Mouse (Mus musculus) MEL (cell line): ENCODE measurements around the gene Fam228a. TPM values are rescaled to one million over a fixed set of nuclear protein-coding genes. Genes with fewer than 3 reads are reported as not detected.

ENCODE experiments used
- DNase-seq: peaks from one replicate; pipeline ENCODE4 v3.0.0; 2011; ENCODE audit warnings: low read depth, low spot score
- H3K27ac ChIP-seq: 2 replicates; pipeline ENCODE4 v1.5.1; 2012; ENCODE audit warnings: low read depth, mild to moderate bottlenecking, control low read depth, low read length, moderate library complexity; ENCODE audit not compliant: control insufficient read depth
- H3K27me3 ChIP-seq, 2 experiments: fragments of 150-350 bp in 1 of 2; sonication (generic) in 1 of 2; 2 replicates each; pipeline ENCODE4 v1.6.1; 2012; ENCODE audit warnings: low read length in 2 of 2, mild to moderate bottlenecking in 2 of 2, improper control_type of control experiment in 1 of 2, moderate library complexity in 1 of 2; ENCODE audit not compliant: insufficient read depth in 2 of 2, control insufficient read depth in 1 of 2
- H3K36me3 ChIP-seq, 2 experiments: 2 replicates each; pipeline ENCODE4 v1.6.1; 2012 to 2014; ENCODE audit warnings: low read length in 2 of 2, improper control_type of control experiment in 1 of 2, inconsistent platforms in 1 of 2, mild to moderate bottlenecking in 1 of 2; ENCODE audit not compliant: insufficient read depth in 2 of 2, control insufficient read depth in 1 of 2
- H3K4me1 ChIP-seq, 2 experiments: fragments of 150-350 bp in 1 of 2; sonication (generic) in 1 of 2; 2 replicates each; pipeline ENCODE4 v1.6.1; 2012; ENCODE audit warnings: low read length in 2 of 2, improper control_type of control experiment in 1 of 2, mild to moderate bottlenecking in 1 of 2; ENCODE audit not compliant: insufficient read depth in 2 of 2, control insufficient read depth in 1 of 2
- H3K4me3 ChIP-seq, 2 experiments: fragments of 150-350 bp in 1 of 2; sonication (generic) in 1 of 2; 2 replicates each; pipeline ENCODE4 v1.5.1; 2012; ENCODE audit warnings: low read depth in 2 of 2, low read length in 2 of 2, mild to moderate bottlenecking in 2 of 2, moderate library complexity in 2 of 2, control low read depth in 1 of 2, improper control_type of control experiment in 1 of 2; ENCODE audit not compliant: control insufficient read depth in 1 of 2, insufficient read depth in 1 of 2
- H3K79me2 ChIP-seq: 2 replicates; pipeline ENCODE4 v1.6.1; 2012; ENCODE audit warnings: mild to moderate bottlenecking, low read length, moderate library complexity; ENCODE audit not compliant: control insufficient read depth, poor library complexity, insufficient read depth
- H3K9ac ChIP-seq: 2 replicates; pipeline ENCODE4 v1.6.1; 2012; ENCODE audit warnings: low read depth, mild to moderate bottlenecking, control low read depth, low read length, moderate library complexity; ENCODE audit not compliant: control insufficient read depth, poor library complexity, severe bottlenecking
- H3K9me3 ChIP-seq: fragments of 150-350 bp; sonication (generic); replicated peaks from 2 replicates; pipeline ENCODE4 v1.6.1; 2012; ENCODE audit warnings: mild to moderate bottlenecking, low read length, improper control_type of control experiment, moderate library complexity; ENCODE audit not compliant: insufficient read depth
- CHD1 ChIP-seq: IDR thresholded peaks from 2 replicates; pipeline ENCODE4 v1.6.1; 2012; ENCODE audit warnings: low read depth, mild to moderate bottlenecking, inconsistent platforms, low read length, improper control_type of control experiment
- CTCF ChIP-seq, 3 experiments: IDR thresholded peaks in 2 of 3; conservative IDR thresholded peaks in 1 of 3; 2 replicates each; pipeline ENCODE4 v1.5.1; 2011 to 2012; ENCODE audit warnings: low read length in 3 of 3, low read depth in 2 of 3, mild to moderate bottlenecking in 2 of 3, improper control_type of control experiment in 1 of 3, inconsistent platforms in 1 of 3, mixed read lengths in 1 of 3, moderate library complexity in 1 of 3; ENCODE audit not compliant: control insufficient read depth in 1 of 3, insufficient read depth in 1 of 3, poor library complexity in 1 of 3, severe bottlenecking in 1 of 3
- ELF1 ChIP-seq: IDR thresholded peaks from 2 replicates; pipeline ENCODE4 v1.6.1; 2014; ENCODE audit warnings: low read depth, mild to moderate bottlenecking, inconsistent platforms, low read length, improper control_type of control experiment, moderate library complexity
- EP300 ChIP-seq, 2 experiments: IDR thresholded peaks; 2 replicates each; pipeline ENCODE4 v1.6.1; 2011; ENCODE audit warnings: improper control_type of control experiment in 2 of 2, low read length in 2 of 2, low read depth in 1 of 2, mild to moderate bottlenecking in 1 of 2
- ETS1 ChIP-seq: IDR thresholded peaks from 2 replicates; pipeline ENCODE4 v1.6.1; 2012; ENCODE audit warnings: low read depth, mild to moderate bottlenecking, inconsistent platforms, low read length, improper control_type of control experiment, moderate library complexity
- GATA1 ChIP-seq: IDR thresholded peaks from 2 replicates; pipeline ENCODE4 v1.6.1; 2011; ENCODE audit warnings: low read depth, low read length, improper control_type of control experiment
- KAT2A ChIP-seq: conservative IDR thresholded peaks from 2 replicates; pipeline ENCODE4 v1.6.1; 2012; ENCODE audit warnings: low read depth, low read length, improper control_type of control experiment, inconsistent platforms
- MAFK ChIP-seq: IDR thresholded peaks from 2 replicates; pipeline ENCODE4 v1.6.1; 2011; ENCODE audit warnings: low read depth, mild to moderate bottlenecking, low read length, improper control_type of control experiment, borderline replicate concordance
- MAX ChIP-seq: IDR thresholded peaks from 2 replicates; pipeline ENCODE4 v1.6.1; 2011; ENCODE audit warnings: low read length, improper control_type of control experiment
- MAZ ChIP-seq: IDR thresholded peaks from 2 replicates; pipeline ENCODE4 v1.6.1; 2012; ENCODE audit warnings: low read depth, mild to moderate bottlenecking, inconsistent platforms, low read length, improper control_type of control experiment
- MEF2A ChIP-seq: IDR thresholded peaks from 2 replicates; pipeline ENCODE4 v1.6.1; 2014; ENCODE audit warnings: low read depth, mild to moderate bottlenecking, inconsistent platforms, low read length, improper control_type of control experiment; ENCODE audit not compliant: poor library complexity, insufficient replicate concordance, severe bottlenecking; ENCODE audit errors: extremely low read depth
- MYC ChIP-seq: IDR thresholded peaks from 2 replicates; pipeline ENCODE4 v1.6.1; 2011; ENCODE audit warnings: low read depth, mild to moderate bottlenecking, low read length, improper control_type of control experiment, moderate library complexity
- NELFE ChIP-seq: IDR thresholded peaks from 2 replicates; pipeline ENCODE4 v1.6.1; 2011; ENCODE audit warnings: low read depth, low read length, improper control_type of control experiment
- POLR2A ChIP-seq, 2 experiments: IDR thresholded peaks; 2 replicates each; pipeline ENCODE4 v1.6.1; 2011 to 2012; ENCODE audit warnings: low read length in 2 of 2, mild to moderate bottlenecking in 2 of 2, control low read depth in 1 of 2, improper control_type of control experiment in 1 of 2, low read depth in 1 of 2, moderate library complexity in 1 of 2; ENCODE audit not compliant: control insufficient read depth in 1 of 2, insufficient read depth in 1 of 2, poor library complexity in 1 of 2
- SIN3A ChIP-seq: IDR thresholded peaks from 2 replicates; pipeline ENCODE4 v1.6.1; 2012; ENCODE audit warnings: low read length, improper control_type of control experiment, inconsistent platforms
- SMC3 ChIP-seq: IDR thresholded peaks from 2 replicates; pipeline ENCODE4 v1.6.1; 2011; ENCODE audit warnings: low read depth, low read length, improper control_type of control experiment
- TAL1 ChIP-seq: IDR thresholded peaks from 2 replicates; pipeline ENCODE4 v1.6.1; 2012; ENCODE audit warnings: mild to moderate bottlenecking, inconsistent platforms, low read length, moderate library complexity, mixed read lengths
- TCF12 ChIP-seq: IDR thresholded peaks from 2 replicates; pipeline ENCODE4 v1.6.1; 2014; ENCODE audit warnings: low read depth, mild to moderate bottlenecking, inconsistent platforms, low read length, improper control_type of control experiment, moderate library complexity
- ZMIZ1 ChIP-seq: IDR thresholded peaks from 2 replicates; pipeline ENCODE4 v1.6.1; 2012; ENCODE audit warnings: low read depth, mild to moderate bottlenecking, inconsistent platforms, low read length, improper control_type of control experiment, moderate library complexity
- polyA plus RNA-seq, 2 experiments: library from polyadenylated mRNA; stranded (reverse) in 1 of 2; unstranded in 1 of 2; fragments of >175 nt in 1 of 2; fragments of >200 nt in 1 of 2; gene quantifications; 2 replicates each; pipeline versions ENCODE4 v1.2.1 to v1.2.4; 2012; ENCODE audit warnings: low replicate concordance in 2 of 2, low read depth in 1 of 2; ENCODE audit not compliant: insufficient read length in 2 of 2, insufficient read depth in 1 of 2, missing spikeins in 1 of 2
- total RNA-seq: library from RNA; depleted of rRNA; stranded (reverse); fragments of 300-350 nt; gene quantifications from 2 replicates; pipeline ENCODE4 v1.2.3, GENCODE M21; 2012

The Fam228a gene
- total and polyA plus RNA-seq, 3 experiments: 0.15 to 0.33 TPM; not detected in 1

GRCm38 (mm10) chr12:4719762-4720754, 18.2 kb downstream of the Fam228a start (continued):
- peak; percentile 32 to 97; a peak in 3 of 4 replicates for TF ChIP-seq POLR2A (IDR thresholded peaks at IDR 0.05; ENCODE audit: control insufficient read depth in 1 of 2, insufficient read depth in 1 of 2, low read depth in 1 of 2, low read length in 2 of 2, poor library complexity in 1 of 2)
- TF ChIP-seq TAL1: no peak
- no peak for TF ChIP-seq MEF2A
- no peak for TF ChIP-seq MAFK
- TF ChIP-seq ZMIZ1: peak; percentile 94

GRCm38 (mm10) chr12:4719066-4719761, 19.0 kb downstream of the Fam228a start:
- DNase-seq: peak; percentile 79

GRCm38 (mm10) chr12:4717417-4717816, 20.8 kb downstream of the Fam228a start:
- H3K27ac ChIP-seq: no peak overlapping the region
- H3K36me3 ChIP-seq: peaks cover 2 to 16% of the 10 kb centered on the region in 2 experiments; a peak in 2 of 4 replicates
- DNase-seq: peak; percentile 90
- TF ChIP-seq MAZ: no peak
- TF ChIP-seq NELFE: peak; percentile 32; the same call in 1 of the 2 replicates
- peak; percentile 52 for TF ChIP-seq SIN3A
- TF ChIP-seq POLR2A (IDR thresholded peaks at IDR 0.05; ENCODE audit: control insufficient read depth in 1 of 2, insufficient read depth in 1 of 2, low read depth in 1 of 2, low read length in 2 of 2, poor library complexity in 1 of 2): peak in 1 of 2 experiments; percentile 36; a peak in 1 of 4 replicates
- no peak for TF ChIP-seq MAX
- 0 out of 4 replicates have a peak, but pooled peaks of 1 of the 2 experiments have one; percentile 18 for TF ChIP-seq EP300 (IDR thresholded peaks at IDR 0.05; ENCODE audit: low read depth in 1 of 2, low read length in 2 of 2)
- TF ChIP-seq, all 39 proteins: peak for 4
- peak overlapping the region; percentile 43 for H3K9ac ChIP-seq
- H3K79me2 ChIP-seq: no peaks in the 10 kb centered on the region
- no peaks in the 10 kb centered on the region for H3K27me3 ChIP-seq
- H3K4me3 ChIP-seq: peak overlapping the region; percentile 39 to 52
- H3K9me3 ChIP-seq: no peaks in the 10 kb centered on the region
- peaks cover 12 to 25% of the 10 kb centered on the region in 2 experiments for H3K4me1 ChIP-seq

More at GRCm38 (mm10) chr12:4719066-4719761, 19.0 kb downstream of the Fam228a start:
- peak; percentile 74 for TF ChIP-seq ZMIZ1
- TF ChIP-seq MEF2A: no peak
- peak; percentile 27 to 39; a peak in 2 of 4 replicates for TF ChIP-seq EP300 (IDR thresholded peaks at IDR 0.05; ENCODE audit: low read depth in 1 of 2, low read length in 2 of 2)
- TF ChIP-seq CHD1: 0 out of 2 replicates have a peak, but pooled peaks have one; percentile 27
- TF ChIP-seq ETS1: peak; percentile 39; the same call in 1 of the 2 replicates
- TF ChIP-seq ELF1: no peak
- TF ChIP-seq CTCF (IDR thresholded peaks at IDR 0.05 in 2 of 3, conservative IDR thresholded peaks at IDR 0.05 in 1 of 3; ENCODE audit: control insufficient read depth in 1 of 3, insufficient read depth in 1 of 3, low read depth in 2 of 3, low read length in 3 of 3, poor library complexity in 1 of 3, severe bottlenecking in 1 of 3): no peak
- TF ChIP-seq TAL1: 0 out of 2 replicates have a peak, but pooled peaks have one; percentile 6
- TF ChIP-seq MYC: no peak
- TF ChIP-seq TCF12: no peak
- TF ChIP-seq GATA1: peak; percentile 55
- no peak for TF ChIP-seq KAT2A
- peak; percentile 17; the same call in 1 of the 2 replicates for TF ChIP-seq SMC3
- Histone ChIP-seq H3K27me3 (no peaks in the 10 kb centered on the region), H3K79me2 (no peaks in the 10 kb centered on the region), H3K4me3 (peak overlapping the region; percentile 63 to 92), H3K36me3 (peaks cover 0 to 16% of the 10 kb centered on the region in 2 experiments; a peak in 2 of 4 replicates), H3K27ac (peak overlapping the region; percentile 86), H3K9ac (peak overlapping the region; percentile 66), H3K9me3 (no peaks in the 10 kb centered on the region), H3K4me1 (peaks cover 12 to 25% of the 10 kb centered on the region in 2 experiments)
